Mouse (Mus musculus) heart, adult 2 months (tissue): ENCODE results near the gene Dpysl5. TPM values are rescaled to one million over a fixed set of nuclear protein-coding genes. Genes with fewer than 3 reads are reported as not detected.

ENCODE experiments used
- DNase-seq, 2 experiments: peaks; one replicate each; pipeline ENCODE4 v3.0.0; 2021
- H3K27ac ChIP-seq: fragments of 200-600 bp; 2 replicates; pipeline ENCODE4 v1.8.1; 2022
- H3K27me3 ChIP-seq: fragments of 200-500 bp; 2 replicates; pipeline ENCODE4 v1.6.1; 2012; ENCODE audit warnings: mild to moderate bottlenecking, low read length, inconsistent platforms, mixed read lengths; ENCODE audit not compliant: control insufficient read depth, insufficient read depth
- H3K36me3 ChIP-seq: fragments of 200-500 bp; 2 replicates; pipeline ENCODE4 v1.6.1; 2012; ENCODE audit warnings: low read length, inconsistent platforms; ENCODE audit not compliant: control insufficient read depth, insufficient read depth
- H3K4me1 ChIP-seq: fragments of 200-500 bp; 2 replicates; pipeline ENCODE4 v1.6.1; 2011; ENCODE audit warnings: low read length; ENCODE audit not compliant: control insufficient read depth, insufficient read depth
- H3K4me3 ChIP-seq: fragments of 200-600 bp; 2 replicates; pipeline ENCODE4 v1.8.1; 2022
- H3K79me2 ChIP-seq: fragments of 200-500 bp; replicated peaks from 2 replicates; pipeline ENCODE4 v1.6.1; 2012; ENCODE audit warnings: mild to moderate bottlenecking, inconsistent platforms, low read length, moderate library complexity, mixed read lengths; ENCODE audit not compliant: control insufficient read depth, insufficient read depth
- H3K9ac ChIP-seq: fragments of 200-500 bp; 2 replicates; pipeline ENCODE4 v1.6.1; 2012; ENCODE audit warnings: low read depth, mild to moderate bottlenecking, control low read depth, inconsistent platforms, low read length, mixed read lengths
- CTCF ChIP-seq: fragments of 200-600 bp; IDR thresholded peaks from 2 replicates; pipeline ENCODE4 v1.8.1; 2022; ENCODE audit warnings: antibody characterized with exemption, mild to moderate bottlenecking, moderate library complexity
- EP300 ChIP-seq: fragments of 200-500 bp; IDR thresholded peaks from 2 replicates; pipeline ENCODE4 v1.6.1; 2011; ENCODE audit warnings: low read depth, low read length, control low read depth; ENCODE audit not compliant: insufficient read depth
- POLR2A ChIP-seq: fragments of 200-500 bp; IDR thresholded peaks from 2 replicates; pipeline ENCODE4 v1.6.1; 2011; ENCODE audit warnings: mild to moderate bottlenecking, low read depth, low read length, control low read depth; ENCODE audit not compliant: insufficient read depth
- WGBS: fragments of 180-500 bp; shearing (Covaris S2); methylation state at CpG from one replicate; pipeline ENCODE4 v1.1.7; 2018; 5-methylcytosine and 5-hydroxymethylcytosine counted together
- intact Hi-C: fragments of 180-260 bp; cut with DNase I; formaldehyde crosslinking; loops from one replicate; pipeline ENCODE4 v1.15.1; 2025
- polyA plus RNA-seq: library from polyadenylated mRNA; depleted of rRNA; stranded (reverse); fragments of >200 nt; gene quantifications from 2 replicates; pipeline ENCODE4 v1.2.3, GENCODE M21; 2012
- total RNA-seq, 2 experiments: library from RNA; stranded (reverse); gene quantifications; 2 replicates each; pipeline ENCODE4 v1.2.3; 2021

Dpysl5 gene
- total and polyA plus RNA-seq, 3 experiments = 0.61 to 1.3 (median 0.82) TPM

GRCm38 (mm10) chr5:30815120-30815465 lies 103.7 kb downstream of the Dpysl5 start:
- intact Hi-C loops = no loop called here
- peak overlapping the region; percentile 91 for H3K9ac ChIP-seq
- TF ChIP-seq POLR2A (no peak), EP300 (no peak), CTCF (no peak)
- peak overlapping the region; percentile 80 for H3K4me3 ChIP-seq
- H3K27ac ChIP-seq = peak overlapping the region; percentile 80
- DNase-seq = no peak
- peaks cover 6% of the 10 kb centered on the region for H3K4me1 ChIP-seq
- no peaks in the 10 kb centered on the region for H3K36me3 ChIP-seq
- H3K27me3 ChIP-seq = no peaks in the 10 kb centered on the region
- H3K79me2 ChIP-seq = no peaks in the 10 kb centered on the region; the same call in 1 of the 2 replicates
- WGBS = 7% methylated on average over 7 of the region's 7 CpGs

GRCm38 (mm10) chr5:30816261-30816791 lies 105.0 kb downstream of the Dpysl5 start:
- H3K9ac ChIP-seq = no peak overlapping the region
- no peaks in the 10 kb centered on the region for H3K27me3 ChIP-seq
- peak; percentile 50 to 55 for DNase-seq
- intact Hi-C loops = loop anchor here (2.0 kb wide), 1 partner anchor 50 kb away; no protein-coding TSS in a partner anchor
- H3K4me3 ChIP-seq = no peak overlapping the region
- WGBS = 36% methylated on average over 8 of the region's 8 CpGs
- TF ChIP-seq EP300 (no peak), POLR2A (no peak), CTCF (no peak)
- no peaks in the 10 kb centered on the region; the same call in 1 of the 2 replicates for H3K79me2 ChIP-seq
- H3K27ac ChIP-seq = no peak overlapping the region
- peaks cover 6% of the 10 kb centered on the region for H3K4me1 ChIP-seq
- no peaks in the 10 kb centered on the region for H3K36me3 ChIP-seq

GRCm38 (mm10) chr5:30818758-30819309 lies 107.5 kb downstream of the Dpysl5 start:
- TF ChIP-seq CTCF (no peak), EP300 (no peak), POLR2A (no peak)
- 87% methylated on average over 8 of the region's 8 CpGs for WGBS
- H3K9ac ChIP-seq = no peak overlapping the region
- no peaks in the 10 kb centered on the region; the same call in 1 of the 2 replicates for H3K36me3 ChIP-seq
- DNase-seq = no peak
- H3K27me3 ChIP-seq = no peaks in the 10 kb centered on the region
- peaks cover 11% of the 10 kb centered on the region for H3K4me1 ChIP-seq
- H3K4me3 ChIP-seq = no peak overlapping the region
- intact Hi-C loops = no loop called here
- H3K27ac ChIP-seq = no peak overlapping the region
- H3K79me2 ChIP-seq = peaks cover 3% of the 10 kb centered on the region; the same call in 1 of the 2 replicates

- Histone ChIP-seq H3K9ac (no peak overlapping the region), H3K36me3 (no peaks in the 10 kb centered on the region; the same call in 1 of the 2 replicates), H3K4me1 (peaks cover 7% of the 10 kb centered on the region; the same call in 1 of the 2 replicates), H3K4me3 (no peak overlapping the region), H3K27me3 (no peaks in the 10 kb centered on the region), H3K79me2 (peaks cover 3% of the 10 kb centered on the region; the same call in 1 of the 2 replicates), H3K27ac (no peak overlapping the region)
- TF ChIP-seq EP300 (no peak), POLR2A (no peak), CTCF (no peak)
- no peak for DNase-seq
- WGBS = 52% methylated on average over 5 of the region's 5 CpGs
- intact Hi-C loops = no loop called here
Measured at GRCm38 (mm10) chr5:30822689-30823088, 111.3 kb downstream of the Dpysl5 start.

GRCm38 (mm10) chr5:30823091-30823490 lies 111.7 kb downstream of the Dpysl5 start:
- Histone ChIP-seq H3K4me1 (peaks cover 7% of the 10 kb centered on the region; the same call in 1 of the 2 replicates), H3K27me3 (no peaks in the 10 kb centered on the region), H3K79me2 (peaks cover 3% of the 10 kb centered on the region; the same call in 1 of the 2 replicates), H3K9ac (no peak overlapping the region), H3K36me3 (no peaks in the 10 kb centered on the region; the same call in 1 of the 2 replicates), H3K4me3 (no peak overlapping the region), H3K27ac (no peak overlapping the region)
- DNase-seq = no peak
- TF ChIP-seq POLR2A (no peak), EP300 (no peak), CTCF (no peak)
- WGBS = 61% methylated on average over 3 of the region's 3 CpGs
- intact Hi-C loops = no loop called here
